Mouse (Mus musculus): Measurements from ENCODE around the gene Slc16a6. TPM values are rescaled to one million over a fixed set of nuclear protein-coding genes. Genes with fewer than 3 reads are reported as not detected.

Slc16a6 gene
- polyA plus RNA-seq, 1 experiment: 7.2 TPM

DNA sequence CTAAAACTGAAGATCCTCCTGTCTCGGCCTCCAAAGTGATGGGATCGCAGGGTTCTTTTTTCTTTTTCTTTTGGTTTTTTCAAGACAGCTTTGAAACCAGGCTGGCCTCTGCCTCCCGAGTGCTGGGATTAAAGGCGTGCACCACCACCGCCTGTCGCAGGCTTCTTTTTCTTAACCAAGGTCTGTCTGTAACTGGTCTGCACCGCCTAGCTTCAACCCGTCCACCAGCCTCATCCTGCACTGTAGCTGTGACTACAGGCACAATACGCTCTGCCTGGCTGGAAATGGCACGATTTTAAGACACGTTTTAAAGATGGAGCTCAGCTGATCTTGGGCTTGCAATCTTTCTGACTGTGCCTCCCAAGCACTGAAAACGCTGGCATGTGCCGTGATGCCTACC is 1.4 kb upstream of the Slc16a6 start:
- Histone ChIP-seq H3K27ac (ENCODE audit: insufficient read depth, low read length) (no peak overlapping the region), H3K4me3 (ENCODE audit: insufficient read depth, low read length) (no peak overlapping the region), H3K4me1 (ENCODE audit: control insufficient read depth, insufficient read depth, low read length) (no peaks in the 10 kb centered on the region)
- TF ChIP-seq CTCF (IDR thresholded peaks at IDR 0.05; ENCODE audit: extremely low read depth, insufficient read depth, low read length) (no peak), POLR2A (IDR thresholded peaks at IDR 0.05; ENCODE audit: extremely low read depth, insufficient read depth, low read length) (no peak)

DNA sequence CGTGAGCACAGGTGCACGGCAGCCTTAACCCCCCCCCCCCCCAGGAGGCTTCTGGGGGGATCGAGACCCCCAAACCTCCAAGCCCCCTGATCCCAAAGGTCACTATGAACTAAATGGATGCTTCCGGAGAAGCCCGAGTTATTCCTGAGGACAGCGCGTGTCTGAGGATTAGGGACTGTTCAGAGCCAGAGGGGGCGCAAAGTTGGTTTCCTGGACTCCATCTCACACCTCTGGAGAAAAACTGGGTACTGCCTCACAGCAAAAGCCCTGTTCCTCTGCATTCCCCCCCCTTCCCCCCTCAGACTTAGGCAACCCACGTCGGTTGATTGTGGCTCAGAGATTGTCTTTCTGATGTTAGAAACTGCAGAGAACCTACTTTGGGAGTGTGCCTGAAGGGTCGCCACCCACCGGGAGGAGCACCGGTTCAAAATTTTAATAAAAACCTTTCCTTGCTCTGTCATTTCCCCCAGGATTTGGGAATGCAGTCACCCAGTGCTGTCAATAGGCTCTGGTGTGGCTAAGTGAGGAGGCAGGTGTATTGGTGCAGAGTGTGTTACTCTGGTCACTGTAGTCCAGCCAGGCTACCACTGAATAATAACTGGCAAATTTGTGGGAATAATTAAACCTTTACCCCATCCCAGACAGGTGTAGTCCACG is 816 bp upstream of the Slc16a6 start:
- Histone ChIP-seq H3K4me1 (ENCODE audit: control insufficient read depth, insufficient read depth, low read length) (no peaks in the 10 kb centered on the region), H3K4me3 (ENCODE audit: insufficient read depth, low read length) (peak overlapping the region; percentile 60), H3K27ac (ENCODE audit: insufficient read depth, low read length) (peak overlapping the region; percentile 7; the same call in 1 of the 2 replicates)
- TF ChIP-seq POLR2A (IDR thresholded peaks at IDR 0.05; ENCODE audit: extremely low read depth, insufficient read depth, low read length): no peak

DNA sequence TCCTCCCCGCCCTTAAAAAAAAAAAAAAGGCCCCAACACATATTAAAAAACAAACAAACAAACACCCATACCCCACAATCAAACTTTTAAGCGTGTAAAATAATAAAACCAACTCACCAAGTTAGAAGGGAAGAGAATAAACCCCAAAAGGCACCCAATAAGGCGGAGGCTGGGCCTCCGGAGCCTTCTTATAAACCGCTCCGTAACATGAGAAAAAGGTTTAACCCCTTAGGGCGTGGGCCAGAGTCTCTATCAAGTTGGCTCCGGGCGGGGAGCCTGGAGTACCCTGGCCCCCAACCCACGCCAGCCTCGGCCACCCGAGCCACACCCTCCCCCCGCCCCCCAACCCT is 602 bp downstream of the Slc16a6 start:
- H3K4me1 ChIP-seq (ENCODE audit: control insufficient read depth, insufficient read depth, low read length): no peaks in the 10 kb centered on the region
- TF ChIP-seq CTCF (IDR thresholded peaks at IDR 0.05; ENCODE audit: extremely low read depth, insufficient read depth, low read length) (no peak), POLR2A (IDR thresholded peaks at IDR 0.05; ENCODE audit: extremely low read depth, insufficient read depth, low read length) (no peak)
- H3K4me3 ChIP-seq (ENCODE audit: insufficient read depth, low read length): peak overlapping the region; percentile 60
- no peak overlapping the region for H3K27ac ChIP-seq (ENCODE audit: insufficient read depth, low read length)

DNA sequence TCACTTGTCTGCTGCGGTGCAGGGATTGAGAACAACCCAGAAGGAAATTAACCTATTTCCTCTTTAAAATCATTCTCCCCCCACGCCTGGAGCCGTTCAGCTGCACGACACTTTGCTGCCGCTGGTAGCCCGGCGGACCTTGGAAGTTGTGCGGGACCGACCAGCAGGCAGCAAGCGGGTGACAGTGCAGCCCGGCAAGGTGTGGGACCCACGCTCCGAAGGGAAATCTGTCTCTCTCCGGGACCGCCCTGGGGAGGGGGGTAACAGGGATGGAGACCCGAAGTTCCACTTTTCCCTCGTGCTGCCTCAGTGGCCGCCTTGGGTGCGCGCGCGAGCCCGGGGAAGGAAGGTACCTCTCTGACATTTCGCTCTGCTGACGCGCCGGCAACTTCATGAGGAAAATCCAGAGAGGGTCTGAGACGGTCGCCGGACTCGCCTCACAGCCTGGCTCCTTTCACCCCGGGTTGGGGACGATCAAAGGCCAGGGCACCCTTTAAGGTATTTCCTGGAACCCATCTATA is 1.2 kb downstream of the Slc16a6 start:
- Histone ChIP-seq H3K4me3 (ENCODE audit: insufficient read depth, low read length) (peak overlapping the region; percentile 60), H3K4me1 (ENCODE audit: control insufficient read depth, insufficient read depth, low read length) (no peaks in the 10 kb centered on the region), H3K27ac (ENCODE audit: insufficient read depth, low read length) (peak overlapping the region; percentile 28; the same call in 1 of the 2 replicates)
- no peak for TF ChIP-seq CTCF (IDR thresholded peaks at IDR 0.05; ENCODE audit: extremely low read depth, insufficient read depth, low read length)
- TF ChIP-seq POLR2A (IDR thresholded peaks at IDR 0.05; ENCODE audit: extremely low read depth, insufficient read depth, low read length): no peak

DNA sequence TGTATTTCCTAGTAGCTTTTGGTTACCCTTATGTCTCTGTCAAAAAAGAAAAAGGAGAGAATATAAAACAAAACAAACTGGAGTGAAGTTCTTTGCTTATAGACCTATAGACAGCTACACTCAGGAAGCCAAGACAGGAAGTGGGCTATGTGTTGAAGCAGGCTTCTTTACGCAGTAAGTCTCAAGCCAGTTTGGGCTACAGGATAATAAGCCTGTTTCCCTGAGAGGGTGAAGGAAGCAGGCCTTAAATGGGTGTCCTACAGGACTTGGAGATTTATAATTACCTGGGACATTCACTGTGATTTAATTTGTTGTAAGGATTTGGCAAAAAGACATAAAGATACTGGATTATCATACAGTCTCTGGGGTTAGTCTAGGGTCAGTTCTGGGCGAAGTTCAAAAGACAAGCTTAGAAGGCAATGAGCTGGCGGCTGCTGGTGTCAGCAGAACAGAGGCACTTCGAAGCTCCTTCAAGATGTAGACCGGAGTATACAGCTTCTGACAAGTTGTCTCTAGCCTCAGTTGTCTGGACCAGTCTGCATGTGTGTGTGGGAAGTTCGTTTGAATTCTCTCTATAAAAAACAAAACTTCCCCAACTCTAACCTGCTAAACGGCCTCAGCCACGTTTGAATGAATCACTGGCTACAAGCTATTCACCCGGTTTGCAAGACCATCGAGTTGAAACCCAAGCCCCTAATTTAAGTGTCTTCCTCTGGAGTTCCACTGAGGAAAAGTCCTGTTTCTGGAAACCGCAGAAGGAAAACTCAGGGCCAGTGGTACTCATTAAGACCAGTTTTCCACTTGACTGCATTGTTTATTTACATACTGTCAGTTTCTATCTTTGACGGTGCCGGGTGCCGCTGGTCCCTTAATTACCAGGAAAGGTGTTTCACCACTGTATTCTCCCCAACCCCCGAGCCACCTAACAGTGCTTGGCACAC is 2.2 kb downstream of the Slc16a6 start:
- Histone ChIP-seq H3K4me1 (ENCODE audit: control insufficient read depth, insufficient read depth, low read length) (no peaks in the 10 kb centered on the region), H3K4me3 (ENCODE audit: insufficient read depth, low read length) (peak overlapping the region; percentile 60; the same call in 1 of the 2 replicates), H3K27ac (ENCODE audit: insufficient read depth, low read length) (no peak overlapping the region)
- TF ChIP-seq POLR2A (IDR thresholded peaks at IDR 0.05; ENCODE audit: extremely low read depth, insufficient read depth, low read length) (no peak), CTCF (IDR thresholded peaks at IDR 0.05; ENCODE audit: extremely low read depth, insufficient read depth, low read length) (no peak)

DNA sequence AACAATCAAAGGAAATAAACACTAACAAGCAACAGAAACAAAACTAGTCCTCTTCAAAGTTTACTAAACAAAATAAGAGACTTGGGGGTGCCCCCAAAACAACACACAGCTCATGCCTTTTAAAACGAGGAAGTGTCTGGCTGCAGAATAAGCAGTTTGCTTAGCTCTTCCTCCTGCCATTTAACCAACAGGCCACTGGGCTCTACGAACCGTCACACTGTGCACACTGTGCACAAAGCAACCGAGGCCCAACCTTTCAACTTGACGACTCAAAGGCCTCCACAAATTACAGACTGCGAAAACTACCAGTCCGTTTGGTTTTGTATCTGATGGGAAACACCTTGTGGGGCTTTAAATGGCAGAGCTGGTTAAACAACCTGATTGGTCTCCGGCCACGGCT is 3.2 kb downstream of the Slc16a6 start:
- Histone ChIP-seq H3K27ac (ENCODE audit: insufficient read depth, low read length) (no peak overlapping the region), H3K4me1 (ENCODE audit: control insufficient read depth, insufficient read depth, low read length) (no peaks in the 10 kb centered on the region), H3K4me3 (ENCODE audit: insufficient read depth, low read length) (no peak overlapping the region)
- no peak for TF ChIP-seq CTCF (IDR thresholded peaks at IDR 0.05; ENCODE audit: extremely low read depth, insufficient read depth, low read length)
- no peak for TF ChIP-seq POLR2A (IDR thresholded peaks at IDR 0.05; ENCODE audit: extremely low read depth, insufficient read depth, low read length)

DNA sequence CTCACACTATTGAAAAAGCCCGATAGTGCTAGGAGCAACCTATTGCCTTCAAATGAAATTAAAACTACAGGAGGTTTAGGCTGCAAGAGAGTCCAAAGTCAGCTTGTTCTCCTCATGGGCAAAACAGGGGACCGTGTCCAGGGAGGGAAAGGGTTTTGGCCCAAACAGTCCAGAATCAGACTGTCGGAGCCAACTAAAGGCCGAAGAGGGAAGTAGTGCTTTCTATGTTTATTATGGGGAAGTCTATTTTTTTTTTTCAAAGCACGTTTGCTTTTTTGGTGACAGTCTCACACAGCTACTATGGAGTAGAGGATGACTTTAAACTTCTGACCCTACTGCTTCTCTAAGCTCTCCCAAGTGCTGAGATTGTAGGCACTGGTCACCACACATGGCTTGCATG is 5.3 kb downstream of the Slc16a6 start:
- no peak overlapping the region for H3K4me3 ChIP-seq (ENCODE audit: insufficient read depth, low read length)
- H3K4me1 ChIP-seq (ENCODE audit: control insufficient read depth, insufficient read depth, low read length): no peaks in the 10 kb centered on the region
- H3K27ac ChIP-seq (ENCODE audit: insufficient read depth, low read length): no peak overlapping the region
- TF ChIP-seq POLR2A (IDR thresholded peaks at IDR 0.05; ENCODE audit: extremely low read depth, insufficient read depth, low read length) (no peak), CTCF (IDR thresholded peaks at IDR 0.05; ENCODE audit: extremely low read depth, insufficient read depth, low read length) (no peak)

DNA sequence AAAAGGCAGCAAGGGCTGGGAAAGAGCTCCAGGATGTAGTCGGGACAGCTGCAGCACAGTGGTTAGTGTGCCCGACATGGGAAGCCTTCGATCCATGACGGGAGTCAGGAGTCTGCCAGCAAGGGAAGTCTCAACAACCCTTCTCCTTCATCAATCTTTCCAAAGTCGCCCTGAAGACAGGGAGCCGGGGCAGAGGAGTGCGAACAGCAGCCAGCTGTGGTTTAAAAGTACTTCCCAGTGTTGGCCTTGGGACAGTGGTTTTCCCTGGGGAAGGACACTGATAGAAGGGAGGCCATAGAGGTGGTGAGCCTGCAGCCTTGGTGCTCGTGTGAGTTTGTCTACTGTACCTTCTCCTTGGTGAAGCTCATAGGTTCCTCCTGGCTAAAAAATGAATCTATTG is 6.4 kb downstream of the Slc16a6 start:
- Histone ChIP-seq H3K27ac (ENCODE audit: insufficient read depth, low read length) (no peak overlapping the region), H3K4me3 (ENCODE audit: insufficient read depth, low read length) (no peak overlapping the region), H3K4me1 (ENCODE audit: control insufficient read depth, insufficient read depth, low read length) (no peaks in the 10 kb centered on the region)
- TF ChIP-seq POLR2A (IDR thresholded peaks at IDR 0.05; ENCODE audit: extremely low read depth, insufficient read depth, low read length) (no peak), CTCF (IDR thresholded peaks at IDR 0.05; ENCODE audit: extremely low read depth, insufficient read depth, low read length) (no peak)

DNA sequence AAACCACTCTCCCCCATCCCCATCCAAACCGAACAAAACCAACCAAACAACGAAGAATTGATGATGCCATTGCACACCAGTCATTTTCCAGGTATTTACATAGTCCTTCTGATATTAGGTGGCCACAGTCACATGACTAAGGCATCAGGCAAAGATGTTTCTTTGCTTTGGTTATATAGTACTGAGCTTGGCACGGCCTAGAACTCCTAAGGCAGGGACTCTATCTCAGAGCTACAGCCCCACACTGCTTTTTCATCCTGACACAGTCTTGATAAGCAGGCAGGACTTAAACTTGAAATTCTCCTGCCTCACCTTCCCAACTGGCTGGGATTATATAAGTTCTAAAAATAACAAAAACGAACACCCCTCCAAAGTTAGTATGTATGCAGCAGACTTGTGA is 8.3 kb downstream of the Slc16a6 start:
- no peak overlapping the region for H3K27ac ChIP-seq (ENCODE audit: insufficient read depth, low read length)
- TF ChIP-seq POLR2A (IDR thresholded peaks at IDR 0.05; ENCODE audit: extremely low read depth, insufficient read depth, low read length) (no peak), CTCF (IDR thresholded peaks at IDR 0.05; ENCODE audit: extremely low read depth, insufficient read depth, low read length) (no peak)
- H3K4me1 ChIP-seq (ENCODE audit: control insufficient read depth, insufficient read depth, low read length): no peaks in the 10 kb centered on the region
- H3K4me3 ChIP-seq (ENCODE audit: insufficient read depth, low read length): no peak overlapping the region

Measured in cortical plate, adult 2 months (tissue).